Mouse (Mus musculus): ENCODE data around the gene Zrsr1.

DNA sequence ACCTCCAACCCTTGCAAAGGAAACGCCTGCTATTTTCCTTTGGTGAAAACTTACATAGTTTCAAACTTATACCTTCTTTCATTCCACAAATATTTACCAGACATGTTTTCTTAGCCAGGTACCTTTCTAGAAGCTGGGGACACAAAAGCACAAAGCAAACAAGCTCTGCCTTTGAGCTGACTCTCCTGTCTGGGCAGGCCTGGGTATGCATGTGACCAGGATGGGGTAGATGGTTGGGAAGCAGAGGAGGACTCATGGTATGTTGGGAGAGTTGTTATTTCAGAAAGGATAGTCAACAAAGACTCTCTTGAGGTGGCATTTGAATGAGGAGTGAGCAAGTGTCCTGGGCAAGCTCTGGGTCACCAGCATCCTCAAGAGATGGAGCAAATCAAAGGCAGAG is 41.3 kb downstream of the Zrsr1 start:
- TF ChIP-seq TAL1 (IDR thresholded peaks at IDR 0.05; ENCODE audit: low read length) (no peak), GATA1 (IDR thresholded peaks at IDR 0.05; ENCODE audit: low read length) (no peak)
